Mouse (Mus musculus) regulatory T cell (primary cell): ENCODE data around the gene Zfp523.

Experiments
- in situ Hi-C: fragments of 300-600 bp; cut with MboI, MseI; formaldehyde crosslinking; loops from one replicate; pipeline ENCODE4 v1.15.1; 2025; ENCODE audit warnings: high pct_unique_total_duplicates

Gene Zfp523

GRCm38 (mm10) chr17:28154970-28155369 lies 22.0 kb upstream of the Zfp523 start:
- in situ Hi-C loops, result loop anchor here (5.0 kb wide), 1 partner anchor 168 kb away; no protein-coding TSS in a partner anchor

GRCm38 (mm10) chr17:28160361-28160760 lies 16.6 kb upstream of the Zfp523 start:
- in situ Hi-C loops, result loop anchor here (5.0 kb wide), 1 partner anchor 78 kb away; the partner anchor contains the start of gene Tcp11

GRCm38 (mm10) chr17:28161310-28161881 lies 15.5 kb upstream of the Zfp523 start:
- in situ Hi-C loops, result loop anchor here (5.0 kb wide), 1 partner anchor 79 kb away; the partner anchor contains the start of gene Tcp11

- in situ Hi-C loops, result loop anchor here (5.0 kb wide), 1 partner anchor 81 kb away; the partner anchor contains the start of gene Tcp11
These were observed 13.3 kb upstream of the Zfp523 start for GRCm38 (mm10) chr17:28163666-28164065.

- in situ Hi-C loops, result no loop called here
These were observed 6.2 kb upstream of the Zfp523 start for GRCm38 (mm10) chr17:28170460-28171305.

GRCm38 (mm10) chr17:28172690-28173089 lies 4.2 kb upstream of the Zfp523 start:
- in situ Hi-C loops, result no loop called here

GRCm38 (mm10) chr17:28177540-28178046 lies 664 bp downstream of the Zfp523 start:
- in situ Hi-C loops, result no loop called here

- in situ Hi-C loops, result no loop called here
These were observed 3.4 kb downstream of the Zfp523 start for GRCm38 (mm10) chr17:28180331-28180730.

- in situ Hi-C loops, result no loop called here
These were observed 4.0 kb downstream of the Zfp523 start for GRCm38 (mm10) chr17:28180783-28181544.

GRCm38 (mm10) chr17:28184971-28185638 lies 8.2 kb downstream of the Zfp523 start:
- in situ Hi-C loops, result no loop called here

- in situ Hi-C loops, result no loop called here
These were observed 11.4 kb downstream of the Zfp523 start for GRCm38 (mm10) chr17:28188313-28188712.

GRCm38 (mm10) chr17:28192754-28193153 lies 15.8 kb downstream of the Zfp523 start:
- in situ Hi-C loops, result no loop called here

GRCm38 (mm10) chr17:28193559-28193958 lies 16.6 kb downstream of the Zfp523 start:
- in situ Hi-C loops, result no loop called here

- in situ Hi-C loops, result no loop called here
These were observed 18.1 kb downstream of the Zfp523 start for GRCm38 (mm10) chr17:28195033-28195432.

GRCm38 (mm10) chr17:28197646-28198045 lies 20.7 kb downstream of the Zfp523 start:
- in situ Hi-C loops, result no loop called here

GRCm38 (mm10) chr17:28201982-28202381 lies 25.1 kb downstream of the Zfp523 start:
- in situ Hi-C loops, result no loop called here

GRCm38 (mm10) chr17:28204052-28204720 lies 27.3 kb downstream of the Zfp523 start:
- in situ Hi-C loops, result no loop called here

GRCm38 (mm10) chr17:28205443-28205842 lies 28.5 kb downstream of the Zfp523 start:
- in situ Hi-C loops, result no loop called here

- in situ Hi-C loops, result no loop called here
These were observed 30.2 kb downstream of the Zfp523 start for GRCm38 (mm10) chr17:28207092-28207491.

GRCm38 (mm10) chr17:28207591-28208313 lies 30.8 kb downstream of the Zfp523 start, which contains the start of gene Def6:
Gene Def6 (plus strand): TSS chr17:28207778.
- in situ Hi-C loops, result no loop called here
